Mouse (Mus musculus) lung, embryonic 14.5 days (tissue): Measurements from ENCODE around the gene Pum1. TPM values are rescaled to one million over a fixed set of nuclear protein-coding genes. Genes with fewer than 3 reads are reported as not detected.

Experiments
- ATAC-seq: fragments of 200-750 bp; cut with Nextera tagmentation; 2 replicates; pipeline ENCODE4 v1.8.0; 2017; ENCODE audit warnings: mild to moderate bottlenecking, moderate TSS enrichment, moderate library complexity; ENCODE audit not compliant: insufficient read depth
- DNase-seq: peaks from one replicate; pipeline ENCODE4 v3.0.0-alpha.2; 2015
- H3K27ac ChIP-seq: fragments of 300-500 bp; sonication (generic); 2 replicates; pipeline ENCODE4 v1.5.1; 2014; ENCODE audit warnings: low read depth, mild to moderate bottlenecking, moderate library complexity
- H3K27me3 ChIP-seq: fragments of 300-500 bp; sonication (generic); 2 replicates; pipeline ENCODE4 v1.6.1; 2014; ENCODE audit warnings: low read length, control low read depth; ENCODE audit not compliant: insufficient read depth
- H3K36me3 ChIP-seq: fragments of 300-500 bp; sonication (generic); 2 replicates; pipeline ENCODE4 v1.6.1; 2014; ENCODE audit warnings: control low read depth; ENCODE audit not compliant: insufficient read depth
- H3K4me1 ChIP-seq: fragments of 300-500 bp; sonication (generic); 2 replicates; pipeline ENCODE4 v1.6.1; 2014; ENCODE audit warnings: antibody characterized with exemption, control low read depth; ENCODE audit not compliant: insufficient read depth
- H3K4me2 ChIP-seq: fragments of 300-500 bp; sonication (generic); 2 replicates; pipeline ENCODE4 v1.6.1; 2014; ENCODE audit warnings: mild to moderate bottlenecking
- H3K4me3 ChIP-seq: fragments of 300-500 bp; sonication (generic); 2 replicates; pipeline ENCODE4 v1.5.1; 2014; ENCODE audit warnings: low read depth, low read length
- H3K9ac ChIP-seq: fragments of 300-500 bp; sonication (generic); 2 replicates; pipeline ENCODE4 v1.6.1; 2014
- H3K9me3 ChIP-seq: fragments of 300-500 bp; sonication (generic); 2 replicates; pipeline ENCODE4 v1.6.1; 2016; ENCODE audit warnings: low read depth, low read length, control low read depth
- CTCF ChIP-seq: IDR thresholded peaks from 2 replicates; pipeline ENCODE4 v1.5.1; 2016; ENCODE audit warnings: antibody characterized with exemption, low read depth
- WGBS: fragments of 180-500 bp; shearing (Covaris S2); extraction: QIAGEN DNeasy Blood & Tissue Kit; methylation state at CpG from one replicate; pipeline ENCODE4 v1.1.7; 2014; 5-methylcytosine and 5-hydroxymethylcytosine counted together
- polyA plus RNA-seq: library from polyadenylated mRNA; unstranded; fragments of >200 nt; fragmentation: Nextera tagmentation; extraction: Ambion mirVana; gene quantifications from 2 replicates; pipeline ENCODE4 v1.2.1, GENCODE M21; 2014

Pum1 gene
- polyA plus RNA-seq, 1 experiment from 2014 or later: 107 TPM

DNA sequence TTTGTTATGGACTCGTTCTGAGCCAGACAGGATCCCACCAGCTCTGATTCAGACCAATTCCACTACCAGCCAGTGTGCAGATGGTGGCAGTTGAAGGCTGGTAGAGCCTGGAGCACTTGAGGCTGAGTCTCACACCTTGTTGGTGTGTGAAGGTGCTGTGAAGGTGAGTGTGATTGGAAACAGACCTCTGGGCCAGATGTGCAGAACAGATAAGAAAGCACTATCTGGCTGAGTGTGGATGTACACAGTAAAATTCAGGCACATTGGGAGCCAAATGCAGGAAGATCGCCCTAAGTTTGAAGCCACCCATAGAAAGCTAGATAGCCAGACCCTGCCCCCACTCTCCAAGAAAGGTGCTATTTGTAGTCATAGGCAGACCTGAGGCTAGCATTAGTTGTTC, 103.3 kb downstream of the Pum1 start:
- no peak for DNase-seq
- Histone ChIP-seq H3K9ac (no peak overlapping the region), H3K27me3 (no peaks in the 10 kb centered on the region), H3K4me2 (no peak overlapping the region), H3K4me3 (no peak overlapping the region), H3K9me3 (no peaks in the 10 kb centered on the region), H3K36me3 (peaks cover 98% of the 10 kb centered on the region), H3K4me1 (no peaks in the 10 kb centered on the region), H3K27ac (no peak overlapping the region)
- no peak for TF ChIP-seq CTCF
- ATAC-seq: no peak
- 96% methylated on average over 1 of the region's 2 CpGs for WGBS

DNA sequence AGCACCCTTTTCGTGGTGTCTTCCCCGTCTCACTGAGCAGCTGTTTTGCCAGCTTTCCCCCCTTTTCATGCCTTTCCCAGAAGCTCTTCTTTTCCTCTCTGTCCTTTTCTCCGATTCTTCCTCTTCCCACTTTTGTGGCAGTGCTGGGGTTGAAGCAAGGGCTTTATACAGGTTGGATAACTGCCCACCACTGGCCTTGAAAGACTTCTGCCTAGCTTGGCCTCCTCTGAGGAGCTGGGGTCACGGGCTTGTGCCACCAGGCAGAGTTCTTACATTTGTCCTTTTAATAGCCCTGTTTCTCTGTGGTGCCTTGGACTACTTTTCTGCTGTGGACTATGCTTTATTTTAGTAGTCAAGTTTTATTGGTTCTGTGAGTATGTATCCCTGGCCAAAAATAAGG, 103.8 kb downstream of the Pum1 start:
- no peak for ATAC-seq
- no peak overlapping the region for H3K27ac ChIP-seq
- 88% methylated on average over 4 of the region's 4 CpGs for WGBS

DNA sequence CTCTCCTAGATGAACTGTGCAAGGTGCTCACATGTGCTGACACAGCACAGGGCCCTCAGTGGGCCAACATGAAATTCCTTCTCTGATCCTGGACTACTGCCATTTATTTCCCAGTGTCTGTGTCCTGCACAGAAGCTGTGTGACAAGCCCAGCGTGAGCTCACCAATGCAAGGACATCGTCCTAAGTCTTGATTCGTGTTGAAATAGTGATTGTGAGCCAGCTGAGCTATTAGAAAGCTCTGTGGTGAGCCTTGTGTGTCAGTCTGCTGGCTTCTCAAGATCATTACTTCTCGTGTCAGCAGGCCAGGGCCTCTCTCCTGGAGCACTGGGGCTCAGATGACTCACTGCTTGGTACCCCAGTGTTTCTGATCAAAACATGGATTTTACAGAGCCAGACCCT, 110.8 kb downstream of the Pum1 start:
- no peaks in the 10 kb centered on the region for H3K9me3 ChIP-seq
- no peak overlapping the region for H3K27ac ChIP-seq
- ATAC-seq (no peak), DNase-seq (no peak)
- TF ChIP-seq CTCF: no peak
- no peak overlapping the region for H3K4me3 ChIP-seq
- no peaks in the 10 kb centered on the region for H3K4me1 ChIP-seq
- H3K4me2 ChIP-seq: no peak overlapping the region
- 86% methylated on average over 4 of the region's 4 CpGs for WGBS
- H3K36me3 ChIP-seq: peaks cover 97% of the 10 kb centered on the region
- H3K9ac ChIP-seq: no peak overlapping the region
- H3K27me3 ChIP-seq: no peaks in the 10 kb centered on the region

More for the DNA sequence above, 103.8 kb downstream of the Pum1 start:
- TF ChIP-seq CTCF: no peak
- no peaks in the 10 kb centered on the region for H3K27me3 ChIP-seq
- H3K4me1 ChIP-seq: no peaks in the 10 kb centered on the region
- no peak overlapping the region for H3K9ac ChIP-seq
- DNase-seq: no peak
- H3K4me3 ChIP-seq: no peak overlapping the region
- H3K4me2 ChIP-seq: no peak overlapping the region
- peaks cover 98% of the 10 kb centered on the region for H3K36me3 ChIP-seq
- H3K9me3 ChIP-seq: no peaks in the 10 kb centered on the region

DNA sequence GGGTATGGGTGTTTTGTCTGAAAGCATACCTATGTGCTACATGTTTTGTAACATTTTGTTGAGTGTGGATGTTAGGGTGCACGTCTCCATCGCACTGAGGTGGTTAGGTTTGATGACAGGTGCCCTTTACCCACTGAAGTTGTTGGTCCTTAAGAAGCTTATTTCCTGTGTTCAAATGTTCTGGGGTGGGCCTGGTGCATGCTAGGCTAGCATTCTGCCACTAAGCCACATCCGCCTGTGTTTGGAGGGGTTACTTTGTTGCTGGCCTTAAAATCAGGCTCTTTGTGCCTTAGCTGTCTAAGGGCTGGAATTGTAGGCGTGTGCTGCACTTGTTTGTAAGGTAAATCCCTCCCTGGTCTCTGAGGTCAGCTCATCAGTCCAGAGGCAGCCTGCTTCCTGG, 111.7 kb downstream of the Pum1 start:
- no peak for DNase-seq
- no peaks in the 10 kb centered on the region for H3K4me1 ChIP-seq

DNA sequence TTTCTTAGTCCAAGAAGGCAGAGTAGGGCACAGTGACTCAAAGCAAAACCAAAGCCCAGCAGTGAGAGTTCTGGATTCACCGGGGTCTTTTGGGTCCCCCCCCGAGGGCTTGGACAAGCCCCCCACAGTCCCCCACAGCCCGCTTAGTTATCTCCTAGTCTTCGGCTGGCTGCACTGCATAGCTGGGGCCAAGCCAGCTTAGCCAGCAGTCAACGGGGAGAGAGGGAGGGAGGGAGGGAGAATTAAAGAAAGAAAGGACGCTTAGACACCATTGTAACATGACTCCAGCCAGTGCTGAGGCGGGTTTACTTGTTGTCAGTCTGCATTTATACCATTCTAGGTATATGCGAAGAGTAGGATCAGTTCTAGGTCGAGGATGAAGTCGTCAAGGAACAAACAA, 114.5 kb downstream of the Pum1 start:
- WGBS: 47% methylated on average over 10 of the region's 10 CpGs
- DNase-seq (no peak), ATAC-seq (no peak)
- Histone ChIP-seq H3K9ac (no peak overlapping the region), H3K9me3 (no peaks in the 10 kb centered on the region), H3K27me3 (no peaks in the 10 kb centered on the region), H3K27ac (peak overlapping the region; percentile 65; the same call in 1 of the 2 replicates), H3K4me3 (no peak overlapping the region), H3K4me2 (no peak overlapping the region), H3K36me3 (peaks cover 90% of the 10 kb centered on the region), H3K4me1 (no peaks in the 10 kb centered on the region)
- TF ChIP-seq CTCF: no peak

More for the DNA sequence above, 111.7 kb downstream of the Pum1 start:
- Histone ChIP-seq H3K27ac (no peak overlapping the region), H3K27me3 (no peaks in the 10 kb centered on the region), H3K4me2 (no peak overlapping the region), H3K9me3 (no peaks in the 10 kb centered on the region), H3K36me3 (peaks cover 97% of the 10 kb centered on the region), H3K9ac (no peak overlapping the region), H3K4me3 (no peak overlapping the region)
- WGBS: 92% methylated on average over 4 of the region's 4 CpGs
- TF ChIP-seq CTCF: no peak
- no peak for ATAC-seq

DNA sequence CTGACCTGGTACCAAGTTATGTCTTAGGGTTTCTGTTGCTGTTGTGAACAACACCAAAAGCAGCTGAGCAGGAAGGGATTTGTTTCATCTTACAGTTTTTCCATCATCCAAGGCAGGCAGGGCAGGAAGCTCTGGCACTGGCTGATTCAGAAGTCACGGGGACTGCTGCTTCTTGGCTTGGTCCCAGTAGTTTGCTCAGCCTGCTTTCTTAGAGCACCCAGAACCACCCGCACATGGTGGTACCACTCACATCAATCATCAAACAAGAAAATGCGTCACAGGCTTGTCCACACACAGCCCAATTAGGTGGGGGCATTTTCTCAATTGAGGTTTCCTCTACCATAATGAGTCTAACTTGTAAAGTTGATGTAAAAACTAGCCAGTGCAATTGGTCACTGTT, 115.9 kb downstream of the Pum1 start:
- TF ChIP-seq CTCF: no peak
- no peak for ATAC-seq
- no peak overlapping the region for H3K9ac ChIP-seq
- 60% methylated on average over 3 of the region's 3 CpGs for WGBS
- H3K4me3 ChIP-seq: no peak overlapping the region
- no peak overlapping the region for H3K4me2 ChIP-seq
- no peaks in the 10 kb centered on the region for H3K27me3 ChIP-seq
- H3K36me3 ChIP-seq: peaks cover 76% of the 10 kb centered on the region
- H3K27ac ChIP-seq: no peak overlapping the region
- H3K4me1 ChIP-seq: no peaks in the 10 kb centered on the region
- H3K9me3 ChIP-seq: no peaks in the 10 kb centered on the region
- no peak for DNase-seq

DNA sequence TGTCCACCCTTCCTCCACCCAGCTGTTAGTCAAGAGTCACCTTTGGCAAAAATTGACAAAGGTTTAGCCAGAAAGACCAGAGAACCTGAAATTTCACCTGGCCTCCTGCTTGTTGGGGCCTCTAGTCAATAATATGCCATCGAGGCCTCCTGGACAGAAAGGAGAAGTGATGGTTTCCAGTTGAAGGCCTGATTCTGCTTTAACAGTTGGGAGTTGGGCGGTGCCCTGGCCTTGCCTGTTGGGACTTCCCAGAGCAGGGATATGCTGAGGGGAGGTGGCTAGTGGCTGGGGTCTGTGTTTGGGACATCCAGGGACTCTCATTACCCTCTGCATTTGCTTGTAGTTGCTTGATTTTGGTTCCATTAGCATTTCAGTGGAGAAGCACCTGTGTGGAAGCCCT, 119.4 kb downstream of the Pum1 start:
- peaks cover 44% of the 10 kb centered on the region for H3K36me3 ChIP-seq

DNA sequence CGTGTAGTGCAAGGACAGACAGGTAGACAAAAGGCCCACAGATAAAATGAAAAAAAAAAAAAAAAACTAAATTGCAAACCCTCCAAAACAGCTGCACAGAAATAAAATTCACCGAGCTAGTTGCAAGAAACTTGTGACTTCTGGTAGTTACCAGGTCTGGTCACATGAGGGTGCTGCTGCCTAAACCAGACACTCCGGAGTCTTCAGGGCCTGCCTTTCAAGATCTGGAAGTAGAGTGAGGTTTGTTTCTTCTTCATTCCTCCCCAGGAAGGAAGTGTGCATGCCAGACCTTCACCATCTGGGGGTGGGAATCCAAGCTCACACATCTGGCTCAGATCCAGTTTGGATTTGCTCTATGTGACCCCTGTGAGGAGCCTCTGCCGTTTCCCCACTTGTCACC, 121.6 kb downstream of the Pum1 start:
- ATAC-seq (no peak), DNase-seq (peak; percentile 81)
- WGBS: 8% methylated on average over 4 of the region's 4 CpGs
- no peaks in the 10 kb centered on the region for H3K9me3 ChIP-seq
- no peak overlapping the region for H3K27ac ChIP-seq
- no peaks in the 10 kb centered on the region for H3K4me1 ChIP-seq
- H3K36me3 ChIP-seq: peaks cover 21% of the 10 kb centered on the region
- no peaks in the 10 kb centered on the region for H3K27me3 ChIP-seq
- H3K4me2 ChIP-seq: no peak overlapping the region
- peak; percentile 72 for TF ChIP-seq CTCF
- H3K4me3 ChIP-seq: no peak overlapping the region
- H3K9ac ChIP-seq: no peak overlapping the region

More for the DNA sequence above, 119.4 kb downstream of the Pum1 start:
- H3K4me1 ChIP-seq: no peaks in the 10 kb centered on the region
- TF ChIP-seq CTCF: no peak
- H3K4me2 ChIP-seq: no peak overlapping the region
- no peak overlapping the region for H3K9ac ChIP-seq
- H3K27ac ChIP-seq: no peak overlapping the region
- H3K9me3 ChIP-seq: no peaks in the 10 kb centered on the region
- H3K4me3 ChIP-seq: no peak overlapping the region
- ATAC-seq: no peak
- no peak for DNase-seq
- WGBS: 80% methylated on average over 2 of the region's 2 CpGs
- no peaks in the 10 kb centered on the region for H3K27me3 ChIP-seq
